Mouse (Mus musculus) bone marrow macrophage, adult 2 months (primary cell): Measurements from ENCODE around the gene Wdr70.

Source experiments
- CTCF ChIP-seq: IDR thresholded peaks from 2 replicates; pipeline ENCODE4 v1.5.1; 2012; ENCODE audit warnings: low read depth, mild to moderate bottlenecking, low read length, moderate library complexity
- POLR2A ChIP-seq: IDR thresholded peaks from 2 replicates; pipeline ENCODE4 v1.6.1; 2012; ENCODE audit warnings: mild to moderate bottlenecking, low read depth, low read length, borderline replicate concordance

DNA sequence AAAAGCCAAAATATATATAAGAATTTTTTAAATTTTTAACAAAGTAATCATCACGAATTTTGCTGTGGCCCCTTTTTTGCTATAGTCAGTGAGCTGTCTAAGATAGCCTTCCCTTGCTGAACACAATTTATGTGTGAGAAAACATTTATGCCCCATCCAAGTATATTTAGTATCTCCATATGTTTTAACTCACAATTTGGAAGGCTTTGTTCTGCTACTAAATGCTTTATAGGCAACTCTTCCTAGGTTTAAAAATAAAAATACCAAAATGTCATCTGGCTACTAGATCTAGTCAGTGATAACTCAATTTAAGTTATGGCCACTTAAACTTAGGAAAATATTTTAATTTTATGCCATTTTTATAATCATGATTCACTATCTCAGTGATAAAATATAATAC, 142.1 kb downstream of the Wdr70 start:
- TF ChIP-seq CTCF (no peak), POLR2A (no peak)
